Mouse (Mus musculus) cerebellum, postnatal 14 days (tissue): ENCODE data around the gene Plcb4.
"Not testable (repeated sequence)": the region's sequence is repeated elsewhere in the genome, so short reads cannot be mapped to it uniquely, and the experiment has no call there.

Experiments
- DNase-seq, 2 experiments: peaks; one replicate each; pipeline ENCODE4 v3.0.0; 2021; ENCODE audit warnings: mixed read lengths in 2 of 2

Gene Plcb4

DNA sequence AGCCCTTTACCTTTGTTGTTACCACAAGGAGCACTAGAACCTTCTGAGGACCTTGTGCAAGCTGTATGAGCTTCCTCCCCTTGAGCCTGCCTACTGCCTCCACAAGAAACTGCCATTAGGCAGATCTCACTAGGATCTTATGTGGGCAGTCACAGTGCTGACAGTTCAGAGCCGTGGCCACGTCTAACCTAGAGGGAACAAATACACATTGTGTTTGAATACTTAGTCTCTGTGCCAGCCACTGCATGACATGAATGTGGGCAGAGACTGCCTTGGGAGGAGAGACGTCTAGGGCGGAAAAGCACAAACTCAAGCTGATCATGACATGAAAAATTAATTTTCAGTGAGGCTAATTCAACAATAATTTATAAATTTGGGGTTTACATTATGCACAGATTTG, 239.2 kb downstream of the Plcb4 start:
- DNase-seq: no peak

DNA sequence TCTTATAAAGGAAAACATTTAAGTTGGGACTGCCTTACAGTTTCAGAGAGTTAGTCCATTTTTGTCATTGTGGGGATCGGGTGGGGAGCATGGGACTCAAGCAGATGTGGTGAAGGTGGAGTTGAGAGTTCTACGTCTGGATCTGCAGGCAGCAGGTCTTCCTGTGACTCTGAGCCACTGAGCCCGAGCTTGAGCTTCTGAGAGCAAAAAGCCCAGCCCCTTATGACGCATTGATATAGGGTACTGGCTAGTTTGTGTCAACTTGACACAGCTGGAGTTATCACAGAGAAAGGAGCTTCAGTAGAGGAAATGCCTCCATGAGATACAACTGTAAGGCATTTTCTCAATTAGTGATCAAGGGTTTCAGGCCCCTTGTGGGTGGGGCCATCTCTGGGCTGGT, 241.1 kb downstream of the Plcb4 start:
- not testable (repeated sequence) for DNase-seq

DNA sequence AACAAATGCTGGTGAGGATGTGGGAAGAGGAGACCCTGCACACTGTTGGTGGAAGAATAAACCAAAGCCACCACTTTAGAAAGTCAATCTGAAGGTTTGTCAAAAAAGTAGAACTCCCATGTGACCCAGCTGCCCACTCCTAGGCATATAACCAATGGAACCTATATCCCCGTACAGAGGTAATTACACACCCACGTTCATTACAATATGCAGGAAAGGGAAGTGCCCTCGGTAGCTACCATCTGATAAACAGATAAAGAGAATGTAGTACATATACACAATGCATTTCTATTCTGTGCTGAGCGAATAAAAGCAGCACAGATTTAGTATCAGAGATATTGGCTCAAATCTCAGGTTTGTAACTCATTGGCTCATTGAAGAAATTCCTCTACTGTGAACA, 242.2 kb downstream of the Plcb4 start:
- DNase-seq: no peak

DNA sequence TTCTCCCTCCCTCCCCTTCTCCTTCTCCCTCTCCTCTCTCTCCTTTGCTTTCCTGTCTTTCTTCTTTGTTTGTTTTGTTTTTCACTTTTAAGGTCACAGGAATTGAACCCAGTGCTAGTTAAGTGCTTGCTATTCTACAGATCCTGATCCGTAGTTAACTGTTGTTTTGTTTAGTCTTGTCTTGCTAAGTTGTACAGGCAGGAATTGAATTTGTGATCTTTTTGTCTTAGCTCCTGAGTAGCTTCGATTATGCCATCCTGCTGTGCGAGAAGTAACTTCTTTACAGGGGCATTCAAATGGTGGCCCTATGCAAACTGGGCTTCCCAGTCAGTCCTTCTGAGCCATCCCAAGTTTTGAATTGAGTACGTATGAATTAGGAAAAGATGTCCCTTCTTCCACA, 245.5 kb downstream of the Plcb4 start:
- DNase-seq: no peak

DNA sequence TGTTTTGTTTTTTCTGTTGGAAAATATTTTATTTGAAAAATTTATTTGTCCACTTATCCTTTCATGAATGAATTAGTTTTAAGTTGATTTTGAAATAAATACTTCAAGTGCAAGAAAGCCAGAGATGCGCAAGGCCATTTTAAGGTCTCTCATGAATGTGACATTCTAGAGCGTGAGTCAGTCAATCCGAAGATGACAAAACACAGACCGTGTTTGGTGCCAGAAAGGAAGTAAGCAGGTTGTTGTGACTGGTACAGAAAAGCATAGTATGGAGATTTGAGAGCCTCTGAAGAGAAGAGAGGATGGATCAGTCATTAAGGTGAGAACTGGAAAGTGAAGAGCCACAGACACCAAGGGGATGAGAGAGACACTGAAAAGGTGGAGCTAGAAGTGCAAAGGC, 246.0 kb downstream of the Plcb4 start:
- no peak for DNase-seq

DNA sequence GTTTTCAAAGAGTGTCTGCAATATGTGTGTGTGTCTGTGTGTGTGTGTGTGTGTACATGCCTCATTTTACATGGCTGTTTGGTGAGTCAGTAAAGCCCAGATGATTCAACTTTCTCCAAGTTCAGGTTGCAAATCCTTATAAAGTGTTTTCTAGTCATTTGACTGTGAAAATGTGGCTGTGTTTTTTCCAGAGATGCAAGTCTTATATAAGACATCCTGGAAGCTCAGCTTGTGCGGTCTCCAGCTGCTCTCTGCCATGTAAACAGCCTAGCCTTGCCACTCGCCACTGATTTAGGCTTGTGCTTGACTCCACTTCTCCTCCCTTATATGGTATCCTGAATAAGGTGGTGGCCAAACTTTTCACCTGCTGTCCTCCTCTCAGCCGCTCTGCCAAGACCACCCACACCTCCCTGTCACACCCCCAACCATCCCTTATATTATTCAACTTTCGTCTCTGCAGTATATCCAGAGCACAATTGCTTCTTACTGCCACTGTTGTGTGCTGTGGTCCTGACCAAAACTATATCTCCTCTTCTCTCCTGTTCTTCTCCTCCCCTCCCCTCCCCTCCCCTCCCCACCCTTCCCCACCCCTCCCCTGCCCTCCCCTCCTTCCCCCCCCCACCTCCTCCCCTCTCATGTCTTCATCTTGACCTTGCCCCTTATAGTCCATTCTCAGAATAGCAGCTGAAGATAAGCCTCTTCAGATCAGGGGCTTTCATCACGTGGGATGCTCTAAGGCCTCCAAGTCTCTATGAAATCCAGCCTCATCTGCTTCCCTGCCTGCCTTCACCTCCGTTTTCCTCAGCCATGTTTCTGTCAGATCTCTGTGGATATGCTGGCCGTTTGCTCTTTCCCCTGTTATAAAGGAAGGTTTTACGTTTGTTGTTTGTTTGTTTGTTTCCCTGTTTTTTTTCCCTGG, 255.8 kb downstream of the Plcb4 start:
- DNase-seq: no peak

DNA sequence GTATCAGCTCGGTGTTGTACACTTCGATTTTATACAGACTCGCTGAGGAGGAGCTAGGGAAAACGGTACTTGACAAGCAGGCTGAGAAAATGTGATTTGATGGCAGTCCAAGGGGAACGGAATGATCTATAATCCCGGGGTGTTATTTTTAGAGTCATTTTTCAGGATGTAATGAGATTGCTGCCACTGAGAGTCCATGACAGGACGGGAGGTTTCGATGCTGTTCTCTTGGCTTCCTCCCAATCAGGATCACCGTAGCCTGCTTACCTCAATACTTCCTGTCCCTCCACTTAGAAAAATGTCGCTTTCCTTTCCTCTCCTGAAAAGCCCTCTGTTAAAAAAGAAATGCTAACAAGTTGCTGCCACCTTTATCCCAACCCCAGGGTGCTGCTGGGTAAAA, 257.1 kb downstream of the Plcb4 start:
- DNase-seq: peak in 1 of 2 experiments; percentile 37

DNA sequence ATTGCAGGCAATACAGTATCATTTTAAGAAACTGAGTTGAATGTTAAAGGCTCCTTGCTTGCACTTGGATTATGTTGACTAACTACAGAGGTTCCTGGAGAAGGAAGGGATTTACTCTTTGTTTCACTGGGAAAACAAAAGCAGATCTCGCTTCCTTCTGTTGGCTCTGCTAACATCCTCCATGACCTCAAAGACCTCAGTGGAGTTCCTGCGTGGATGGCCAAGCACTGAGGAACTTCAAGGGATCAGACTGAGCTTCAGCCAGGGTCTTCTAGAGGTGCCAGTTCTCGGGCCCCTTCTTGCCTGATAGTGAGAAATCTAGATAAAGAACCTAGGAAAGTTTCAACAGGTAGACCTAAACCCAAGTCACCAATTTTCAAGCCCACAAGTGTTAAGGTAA, 258.2 kb downstream of the Plcb4 start:
- no peak for DNase-seq

DNA sequence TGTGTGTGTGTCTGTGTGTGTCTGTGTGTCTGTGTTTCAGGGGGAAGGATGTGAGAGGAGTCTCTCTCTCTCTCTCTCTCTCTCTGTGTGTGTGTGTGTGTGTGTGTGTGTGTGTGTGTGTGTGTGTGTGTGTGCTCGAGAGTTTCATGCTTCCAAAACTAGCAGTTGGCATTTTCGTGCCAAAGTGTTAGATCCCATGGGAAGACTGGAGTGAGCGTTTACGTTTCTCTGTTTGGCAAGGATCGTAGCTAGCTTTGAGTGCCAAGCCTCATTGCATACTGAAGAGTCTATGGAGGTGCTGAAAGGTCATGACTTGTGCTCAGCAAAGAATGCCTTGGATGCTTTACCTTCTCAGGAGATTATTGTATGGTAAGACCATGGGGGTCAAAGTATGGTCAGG, 259.3 kb downstream of the Plcb4 start:
- no peak for DNase-seq

DNA sequence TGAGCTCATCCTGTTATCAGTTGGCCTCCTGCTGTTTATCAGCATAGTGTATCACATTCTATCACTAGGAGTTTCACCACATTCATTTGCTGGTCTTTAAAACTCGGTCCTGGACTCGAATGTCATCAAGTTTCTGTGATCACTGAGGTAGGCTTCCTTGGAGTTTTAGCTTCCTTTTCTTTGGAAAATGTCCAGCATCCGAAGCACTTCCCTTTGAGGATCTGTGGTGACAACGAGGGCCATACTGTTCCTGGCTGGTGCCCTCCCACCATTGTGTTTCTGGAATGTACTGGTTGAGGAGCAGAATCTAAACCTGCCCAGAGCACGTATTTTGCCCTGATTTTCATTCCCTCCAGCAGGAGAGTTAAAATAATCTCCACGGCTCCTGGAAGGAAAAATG, 260.8 kb downstream of the Plcb4 start:
- no peak for DNase-seq

DNA sequence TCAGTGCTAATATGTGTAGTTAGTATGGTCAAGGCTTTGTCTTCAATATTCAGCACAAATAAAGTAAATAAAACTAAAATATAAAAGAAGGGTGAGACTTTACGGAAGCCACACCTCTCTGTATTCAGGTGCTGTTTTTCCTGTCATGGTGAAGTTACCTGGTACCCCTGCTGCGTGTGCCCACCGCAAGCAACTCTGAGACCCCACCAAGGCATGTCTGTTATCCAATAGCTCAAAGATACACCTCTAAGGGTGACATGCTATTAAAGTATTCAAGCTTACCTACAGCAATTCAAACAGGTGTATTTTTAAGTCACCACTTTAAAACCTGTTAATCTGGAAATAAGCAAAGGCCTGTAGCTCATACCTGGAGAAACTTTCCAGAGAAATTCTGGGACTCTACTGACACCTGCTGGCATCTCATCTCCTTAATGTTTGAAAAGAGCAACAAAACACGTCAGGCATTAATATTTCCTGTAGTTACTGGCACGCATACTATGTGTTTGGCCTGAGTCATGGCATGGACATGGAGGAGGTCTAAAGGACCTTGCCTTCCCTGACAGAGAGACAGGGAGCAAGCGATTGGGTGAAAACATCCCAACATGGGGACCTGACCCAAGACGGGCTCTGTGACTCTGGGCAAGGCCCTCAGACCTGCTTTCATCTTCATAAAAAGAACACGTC, 268.0 kb downstream of the Plcb4 start:
- DNase-seq: peak; percentile 79 to 81

DNA sequence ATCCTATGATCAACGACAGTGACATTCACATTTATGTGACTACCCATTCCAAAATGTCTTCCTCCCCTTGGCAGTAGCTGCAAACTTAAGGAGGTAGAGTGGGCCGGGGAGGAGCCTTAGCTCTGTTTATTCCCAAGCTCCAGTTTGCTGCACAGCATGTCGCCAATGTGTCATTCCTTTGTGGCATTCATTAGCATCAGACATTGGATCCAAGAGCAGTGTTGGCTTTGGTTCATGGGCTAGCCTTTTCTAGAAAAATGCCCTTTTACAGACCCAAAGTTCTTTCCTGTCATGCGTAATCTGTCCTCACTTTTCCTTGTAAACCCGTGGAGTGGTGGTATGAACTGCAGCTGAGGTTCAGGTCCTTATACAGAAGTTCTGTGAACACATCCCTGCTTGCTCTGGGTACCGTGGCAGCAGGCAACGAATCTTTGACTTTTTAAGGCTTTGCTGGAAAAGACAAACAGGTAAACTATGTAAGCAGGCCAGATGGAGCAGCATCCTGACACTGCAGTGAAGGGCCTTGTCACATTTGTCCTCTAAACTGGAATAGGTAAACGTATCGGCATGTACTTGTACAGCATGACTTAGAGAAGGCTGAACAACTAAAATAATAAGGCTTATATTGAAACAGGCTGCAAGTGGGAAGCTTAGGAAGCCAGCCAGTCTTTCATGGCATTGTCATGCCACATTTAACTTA, 270.4 kb downstream of the Plcb4 start:
- DNase-seq: peak; percentile 47 to 61

DNA sequence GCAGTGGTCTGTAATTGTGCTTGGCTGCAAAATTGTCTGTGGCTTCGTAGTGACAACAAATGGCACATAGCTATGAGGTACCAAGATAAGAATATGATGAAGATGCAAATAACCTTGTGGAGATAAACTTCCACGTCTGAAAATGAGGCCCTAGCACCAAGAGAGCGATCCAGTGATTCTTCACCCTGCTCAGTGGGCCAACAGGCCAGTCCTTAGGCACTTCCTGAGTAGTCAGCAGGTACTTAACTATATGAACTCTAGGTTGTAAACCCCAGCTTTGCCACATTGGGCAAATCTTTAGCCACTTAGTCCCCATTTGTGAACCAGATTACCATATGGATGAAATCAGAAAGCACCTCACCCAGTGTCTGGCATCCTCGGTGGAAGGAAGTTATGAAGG, 271.9 kb downstream of the Plcb4 start:
- DNase-seq: no peak

DNA sequence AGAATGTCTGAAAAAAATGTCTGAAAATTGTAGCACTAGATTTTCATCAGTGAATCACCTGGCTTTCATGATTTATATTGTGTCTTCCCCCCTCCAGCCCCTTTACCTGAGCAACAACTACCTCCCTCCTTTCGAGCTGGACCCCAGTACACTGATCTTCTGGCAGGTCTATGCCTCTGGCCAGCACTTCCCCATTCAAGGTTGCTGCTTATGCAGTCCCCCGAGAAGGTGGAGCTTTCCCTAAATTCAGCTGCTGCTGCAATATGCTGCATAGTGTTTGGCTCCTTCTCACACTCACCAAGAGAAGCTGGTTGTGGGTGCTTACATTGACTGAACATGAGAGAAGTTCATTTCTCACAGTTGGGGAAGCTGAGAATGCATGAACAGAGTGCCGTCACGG, 273.8 kb downstream of the Plcb4 start:
- DNase-seq: no peak

DNA sequence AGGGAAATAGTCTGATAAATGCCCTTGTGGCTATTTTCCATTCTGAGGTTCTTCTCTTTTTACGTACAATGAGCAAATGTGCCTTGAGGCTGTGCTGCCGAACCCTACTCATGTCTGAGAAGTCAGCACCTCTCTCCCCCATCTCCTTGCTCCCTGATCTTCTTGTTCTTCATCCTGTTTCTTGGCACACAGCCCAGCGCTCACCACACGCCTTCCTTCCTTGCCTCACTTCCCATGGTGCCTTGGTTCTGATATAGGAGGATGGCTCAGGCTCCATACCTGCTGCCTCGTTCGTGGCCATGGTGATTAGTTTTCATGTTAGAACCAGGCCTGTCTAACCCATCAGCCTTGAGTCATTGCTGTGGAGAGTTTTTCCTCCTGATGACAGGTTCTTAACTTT, 277.6 kb downstream of the Plcb4 start:
- peak; percentile 34 to 39 for DNase-seq

DNA sequence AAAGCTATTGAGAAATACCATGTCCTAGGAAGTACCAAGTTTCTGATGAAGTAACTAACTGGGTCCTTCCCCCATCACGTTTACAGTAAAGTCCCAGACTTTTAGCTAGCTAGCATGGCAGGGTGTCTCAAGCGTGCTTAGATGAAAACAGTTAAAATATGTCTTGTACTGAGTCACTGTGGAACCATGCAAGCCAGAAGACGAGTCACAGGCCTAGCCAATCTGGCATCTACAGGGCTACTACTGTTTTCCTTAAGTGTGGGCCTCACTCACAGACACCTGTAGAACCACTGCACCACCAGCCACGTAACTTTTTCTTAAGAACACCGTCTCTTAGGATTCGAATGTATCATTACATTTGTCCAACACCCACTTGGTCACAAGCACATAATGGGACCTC, 278.8 kb downstream of the Plcb4 start:
- DNase-seq: no peak

DNA sequence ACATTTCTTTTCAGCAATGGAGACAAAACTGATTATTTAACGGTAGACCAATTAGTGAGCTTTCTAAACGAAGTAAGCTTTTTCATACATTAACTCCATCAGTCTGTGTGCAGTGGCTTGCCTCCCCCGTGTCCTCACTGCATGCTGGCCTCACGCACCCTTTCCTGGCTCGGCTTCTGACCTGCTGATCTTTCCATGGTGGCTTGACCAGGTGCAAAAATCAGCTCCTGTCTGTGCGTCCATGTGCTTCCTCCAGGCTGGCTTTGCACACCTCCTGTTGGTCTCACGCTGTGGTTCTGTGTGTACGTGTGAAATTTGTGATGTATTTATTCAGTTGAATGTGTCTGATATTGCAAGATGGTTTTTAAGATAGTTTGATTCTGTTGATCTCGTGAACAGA, 281.1 kb downstream of the Plcb4 start:
- DNase-seq: peak in 1 of 2 experiments; percentile 49

DNA sequence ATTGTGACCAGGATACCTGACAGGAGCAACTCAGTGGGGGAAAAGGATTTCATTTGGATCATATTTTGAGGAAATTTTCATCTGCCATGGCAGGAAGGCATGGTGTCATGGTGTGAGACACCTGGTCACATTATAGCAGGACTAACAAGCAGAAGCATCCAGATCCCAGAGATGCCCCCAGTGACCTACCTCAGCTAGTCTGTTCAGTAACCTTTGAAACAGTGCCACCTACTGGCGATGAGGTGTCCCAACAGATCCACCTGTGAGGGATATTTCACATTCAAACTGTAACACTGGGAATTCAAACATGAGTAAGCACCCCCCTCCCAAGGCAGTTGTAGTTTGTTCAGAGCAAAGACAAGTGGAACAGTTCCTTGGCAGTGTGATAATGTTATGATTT, 289.0 kb downstream of the Plcb4 start:
- DNase-seq: peak in 1 of 2 experiments; percentile 41

DNA sequence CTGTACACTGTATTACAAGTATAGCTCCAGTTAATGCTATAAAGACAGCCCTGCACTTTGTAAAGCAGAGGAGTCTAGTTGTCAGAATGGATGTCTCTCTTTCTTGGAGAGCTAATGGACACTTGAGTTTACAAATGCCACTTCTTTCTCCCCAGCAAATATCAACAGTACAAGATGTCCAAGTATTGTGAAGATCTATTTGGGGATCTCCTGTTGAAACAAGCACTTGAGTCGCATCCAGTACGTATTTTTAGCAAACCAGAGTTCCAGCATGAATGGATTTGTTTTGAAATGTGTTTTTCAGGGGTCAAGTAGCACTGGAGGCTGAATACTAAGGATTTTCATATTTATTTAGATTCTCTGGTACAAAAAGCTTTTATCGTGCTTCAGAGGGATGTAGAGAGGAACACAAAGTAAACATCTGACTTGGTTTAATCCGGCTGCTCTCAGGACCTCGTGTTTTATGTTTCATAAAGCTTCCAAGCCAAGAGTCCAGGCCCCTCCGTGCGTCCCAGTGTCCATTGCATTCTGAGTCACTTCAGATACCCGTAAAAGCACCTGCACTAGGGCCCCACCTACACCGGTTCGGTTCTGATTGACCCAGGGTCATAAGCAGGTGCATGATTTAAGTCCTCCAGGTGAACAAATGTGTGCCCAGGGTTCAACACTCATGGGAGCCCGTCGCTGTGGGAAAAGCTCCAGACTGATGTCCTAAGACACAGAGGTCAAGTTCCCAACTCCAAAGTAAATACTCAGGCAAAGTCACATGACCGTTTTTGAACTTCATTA, 296.1 kb downstream of the Plcb4 start:
- DNase-seq: no peak

DNA sequence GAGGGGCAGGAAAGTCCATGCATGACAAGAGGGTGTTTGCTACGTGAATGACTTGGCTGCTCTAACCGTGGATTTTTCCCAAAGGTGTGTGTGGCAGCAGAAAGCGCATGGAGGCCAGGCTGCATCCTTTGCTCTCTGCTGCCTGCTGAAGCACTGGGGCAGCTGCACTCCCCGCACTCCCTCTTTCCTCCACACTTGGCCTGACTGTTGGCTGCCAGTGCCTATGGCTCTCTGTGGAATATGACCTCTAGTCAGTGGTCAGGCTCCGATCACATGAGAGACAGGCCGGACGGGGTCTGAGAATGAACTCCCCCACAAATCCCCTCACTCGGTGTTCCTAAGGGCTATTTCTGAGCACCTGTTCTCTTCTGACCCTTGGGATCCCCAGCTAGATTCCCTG, 297.0 kb downstream of the Plcb4 start:
- no peak for DNase-seq

DNA sequence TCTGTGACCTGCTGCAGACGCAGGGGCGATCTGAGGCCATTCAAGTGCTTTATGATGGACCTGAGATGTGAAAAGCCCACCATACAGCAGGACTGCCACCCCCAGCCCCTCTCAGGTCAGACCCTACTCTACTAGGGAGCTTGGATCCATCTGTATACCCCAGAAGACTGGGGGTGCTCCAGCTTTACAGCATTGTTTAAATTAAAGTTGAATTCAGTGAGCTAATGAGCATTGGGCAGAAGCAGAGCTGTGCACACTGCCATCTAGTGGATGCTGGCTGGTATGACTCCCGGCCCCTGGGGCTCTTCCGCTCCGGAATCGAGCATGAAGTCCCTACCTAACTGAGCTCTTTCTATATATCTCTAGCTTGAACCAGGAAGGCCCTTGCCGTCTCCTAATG, 298.9 kb downstream of the Plcb4 start:
- DNase-seq: peak; percentile 82 to 83

DNA sequence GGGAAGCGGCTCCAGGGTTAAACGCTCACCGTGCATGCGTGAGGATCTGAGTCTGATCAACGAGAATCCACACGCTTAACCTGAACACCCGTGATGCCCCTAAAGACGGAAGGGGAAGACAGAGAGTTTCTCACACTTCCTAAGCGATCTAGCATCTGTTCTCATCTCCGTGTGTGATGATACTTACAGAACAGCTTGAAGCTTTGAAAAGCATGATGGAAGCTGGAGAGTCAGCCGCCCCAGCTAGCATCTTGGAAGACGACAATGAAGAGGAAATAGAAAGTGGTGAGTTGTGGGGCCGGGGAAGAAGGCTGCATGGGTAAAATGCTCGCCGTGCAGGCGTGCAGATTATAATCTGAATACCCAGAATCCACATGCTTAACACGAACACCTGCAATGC, 299.6 kb downstream of the Plcb4 start:
- DNase-seq: no peak

DNA sequence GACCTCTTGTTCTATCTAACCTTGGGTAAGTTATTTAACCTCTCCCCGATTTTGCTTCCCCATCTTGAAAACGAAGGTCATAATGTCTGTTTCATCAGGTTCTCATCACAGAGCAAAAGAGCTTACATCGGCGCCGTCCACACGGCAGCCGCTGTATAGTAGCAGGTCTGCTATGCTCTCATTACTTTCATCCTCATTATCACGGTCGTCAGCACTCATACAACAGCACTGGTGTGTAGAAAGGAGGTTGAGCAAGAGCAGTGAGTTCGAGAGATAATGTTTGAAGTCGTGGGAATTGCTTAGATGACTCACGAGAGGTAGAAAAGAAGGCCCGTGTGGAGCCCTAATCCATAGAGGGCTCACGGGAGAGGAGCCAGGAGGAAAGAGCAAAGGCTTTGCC, 304.3 kb downstream of the Plcb4 start:
- no peak for DNase-seq
